Mouse (Mus musculus) gastrocnemius, postnatal 36 days (tissue): Measurements from ENCODE around the gene Atp8a2. TPM values are rescaled to one million over a fixed set of nuclear protein-coding genes. Genes with fewer than 3 reads are reported as not detected.

Source experiments
- DNase-seq, 2 experiments: peaks; one replicate each; pipeline ENCODE4 v3.0.0; 2022
- intact Hi-C: fragments of 180-260 bp; cut with DNase I; formaldehyde crosslinking; loops from one replicate; pipeline ENCODE4 v1.15.1; 2025
- total RNA-seq, 2 experiments: library from RNA; stranded (reverse); gene quantifications; 2 replicates each; pipeline ENCODE4 v1.2.3; 2021

Atp8a2 gene
- total RNA-seq, 2 experiments from 2014 or later: 0.61 to 1.0 TPM

GRCm38 (mm10) chr14:59685343-59685742, 511.6 kb downstream of the Atp8a2 start:
- intact Hi-C loops: no loop called here

DNA sequence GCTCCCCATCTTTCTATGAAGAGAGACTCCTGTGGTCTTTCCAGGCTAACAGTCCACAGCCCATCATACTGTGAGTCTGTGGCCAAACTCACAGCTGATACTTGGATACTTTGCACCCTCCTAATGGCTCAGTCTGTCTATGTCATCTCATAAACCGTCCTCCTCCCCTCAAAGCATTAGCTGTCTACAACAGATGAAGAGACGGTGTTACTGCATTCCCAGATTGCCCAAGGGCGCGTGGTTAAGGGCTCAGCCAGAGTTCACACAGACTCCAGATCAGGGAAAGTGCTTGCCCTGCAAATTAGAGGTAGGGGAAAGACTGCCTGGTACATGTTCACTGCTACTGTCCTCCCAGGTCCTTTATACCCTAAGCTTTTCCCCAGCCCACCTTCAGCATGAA, 515.1 kb downstream of the Atp8a2 start:
- intact Hi-C loops: loop anchor here (5.0 kb wide), 1 partner anchor 35 kb away; no protein-coding TSS in a partner anchor
- DNase-seq: no peak

More at GRCm38 (mm10) chr14:59685343-59685742, 511.6 kb downstream of the Atp8a2 start:
- DNase-seq: no peak

- intact Hi-C loops: loop anchor here (5.0 kb wide), 1 partner anchor 50 kb away; the partner anchor contains the start of gene Shisa2
- peak in 1 of 2 experiments; percentile 42 for DNase-seq
Observed at GRCm38 (mm10) chr14:59677598-59678003, 519.4 kb downstream of the Atp8a2 start.

DNA sequence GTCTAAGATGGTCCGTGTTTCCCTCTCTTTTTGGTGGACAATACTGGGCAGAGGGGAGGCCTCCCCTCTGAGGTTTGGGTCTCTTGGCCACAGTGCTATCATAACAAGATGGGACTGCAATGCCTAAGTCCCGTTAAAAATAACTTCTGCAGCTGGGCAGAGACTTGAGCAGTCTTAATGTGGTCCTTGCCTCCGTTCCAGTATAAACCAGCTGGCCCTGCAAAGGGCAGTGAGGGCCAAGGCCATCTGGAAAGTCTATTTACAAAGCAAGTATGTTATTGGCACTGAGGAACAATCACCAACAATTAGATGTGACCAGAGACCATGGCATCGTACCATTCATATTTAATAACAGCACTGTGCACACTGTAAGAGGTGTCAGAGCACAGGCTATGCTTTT, 521.6 kb downstream of the Atp8a2 start:
- DNase-seq: no peak
- intact Hi-C loops: loop anchor here (5.0 kb wide), 1 partner anchor 48 kb away; the partner anchor contains the start of gene Shisa2

DNA sequence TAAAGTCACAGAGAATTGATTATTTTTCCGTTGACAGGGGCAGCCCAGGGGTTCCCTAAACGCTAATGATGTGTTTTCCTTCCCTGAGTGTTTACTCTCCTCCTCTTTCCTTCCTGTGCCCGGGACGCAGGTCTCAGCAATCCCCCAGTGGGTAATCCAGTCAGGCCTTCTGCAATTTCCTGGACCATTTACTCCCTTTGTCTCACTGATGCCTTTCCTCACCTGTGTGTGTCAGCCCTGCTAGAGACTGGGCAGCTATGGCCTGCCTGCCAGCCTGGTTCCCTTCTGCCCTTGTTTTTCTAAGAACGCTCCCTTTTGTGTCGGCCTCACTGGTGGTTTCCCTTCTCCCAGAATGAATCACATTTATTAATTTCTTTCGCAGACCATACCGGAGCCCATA, 522.4 kb downstream of the Atp8a2 start:
- intact Hi-C loops: no loop called here
- no peak for DNase-seq

- no peak for DNase-seq
- intact Hi-C loops: no loop called here
Observed at GRCm38 (mm10) chr14:59672893-59673515, 524.0 kb downstream of the Atp8a2 start.

GRCm38 (mm10) chr14:59657098-59657497, 539.9 kb downstream of the Atp8a2 start:
- DNase-seq: no peak
- intact Hi-C loops: no loop called here

- intact Hi-C loops: no loop called here
- DNase-seq: no peak
Observed at GRCm38 (mm10) chr14:59656591-59656990, 540.4 kb downstream of the Atp8a2 start.

DNA sequence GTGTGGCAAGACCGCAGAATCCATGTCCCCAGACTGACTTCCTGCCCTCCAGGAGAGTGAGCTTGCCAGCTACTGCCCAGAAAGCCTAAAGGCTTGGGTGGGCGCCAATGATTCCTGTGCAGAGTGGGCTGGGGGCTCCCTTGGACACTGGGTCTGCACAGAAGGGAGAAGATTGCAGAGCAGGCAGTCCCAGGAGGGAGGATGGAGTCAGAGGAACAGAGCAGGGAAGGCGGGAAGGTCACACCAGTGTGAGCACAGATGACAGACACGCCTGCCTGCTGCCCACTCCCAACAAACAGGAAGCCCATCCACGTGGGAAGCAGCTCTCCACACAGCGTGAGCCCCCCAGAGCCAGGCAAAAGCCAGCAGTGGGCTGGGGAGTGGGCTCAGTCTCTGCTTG, 547.6 kb downstream of the Atp8a2 start:
- DNase-seq: no peak
- intact Hi-C loops: no loop called here

DNA sequence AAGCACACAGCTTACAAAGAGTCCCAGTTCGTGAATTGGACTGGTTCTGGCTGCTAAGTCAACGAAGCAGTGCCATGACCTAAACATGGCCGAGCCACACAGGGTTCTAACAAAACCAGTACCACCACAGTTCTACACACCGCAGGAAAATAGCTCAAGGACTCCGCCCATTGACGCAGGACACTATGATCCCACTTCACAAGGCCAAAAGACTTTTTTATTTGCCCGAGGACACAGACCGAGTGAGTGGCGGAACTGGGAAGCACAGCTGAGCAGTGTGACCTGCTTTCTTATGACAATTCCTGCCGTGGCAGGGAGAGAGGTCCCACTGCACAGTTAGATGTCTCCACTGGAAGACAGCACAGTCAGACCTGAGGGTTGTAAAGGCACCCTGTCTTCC, 548.4 kb downstream of the Atp8a2 start:
- DNase-seq: no peak
- intact Hi-C loops: no loop called here

- DNase-seq: no peak
- intact Hi-C loops: no loop called here
Observed at GRCm38 (mm10) chr14:59646826-59647697, 549.9 kb downstream of the Atp8a2 start.

GRCm38 (mm10) chr14:59644896-59645295, 552.1 kb downstream of the Atp8a2 start:
- intact Hi-C loops: no loop called here
- no peak for DNase-seq

DNA sequence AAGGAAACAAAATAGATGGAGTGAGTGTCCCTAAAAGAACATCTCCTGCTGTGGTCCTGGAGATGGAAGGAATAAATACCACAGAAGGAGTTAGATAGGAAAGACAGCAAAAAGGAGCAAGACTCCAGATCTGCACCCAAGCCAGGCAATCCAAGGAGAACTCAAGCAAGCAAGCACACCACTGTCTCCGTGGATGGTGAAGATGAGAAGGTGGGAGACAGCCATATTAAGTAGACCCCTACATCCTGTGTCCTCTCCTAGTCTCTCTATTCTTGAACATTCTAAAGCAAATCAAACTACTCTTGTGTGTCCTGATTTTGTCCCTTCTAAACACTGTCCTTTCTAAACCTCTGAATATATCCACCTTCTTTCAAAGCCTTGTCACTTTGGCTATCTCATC, 552.8 kb downstream of the Atp8a2 start:
- intact Hi-C loops: no loop called here
- DNase-seq: no peak

DNA sequence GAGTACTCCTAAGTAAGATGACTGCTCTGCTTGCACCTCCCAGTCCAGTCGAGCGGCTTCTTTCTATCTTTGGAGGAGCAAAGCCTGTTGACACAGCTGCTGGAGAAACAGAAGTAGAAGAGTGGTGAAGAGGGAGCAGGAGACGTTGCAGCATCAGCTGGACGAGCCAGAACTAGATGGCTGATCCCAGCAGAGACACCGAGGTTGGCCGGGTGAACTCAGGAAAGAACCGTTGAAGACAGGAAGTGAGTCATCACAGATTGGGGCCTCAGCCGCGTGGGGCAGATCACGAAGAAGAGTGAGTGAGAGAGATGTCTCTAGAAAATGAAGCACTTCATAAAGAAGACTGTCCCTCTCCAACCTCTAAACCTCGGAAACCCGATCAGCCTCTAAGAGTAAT, 553.4 kb downstream of the Atp8a2 start:
- intact Hi-C loops: no loop called here
- DNase-seq: no peak

GRCm38 (mm10) chr14:59641856-59642255, 555.1 kb downstream of the Atp8a2 start:
- intact Hi-C loops: no loop called here
- no peak for DNase-seq

DNA sequence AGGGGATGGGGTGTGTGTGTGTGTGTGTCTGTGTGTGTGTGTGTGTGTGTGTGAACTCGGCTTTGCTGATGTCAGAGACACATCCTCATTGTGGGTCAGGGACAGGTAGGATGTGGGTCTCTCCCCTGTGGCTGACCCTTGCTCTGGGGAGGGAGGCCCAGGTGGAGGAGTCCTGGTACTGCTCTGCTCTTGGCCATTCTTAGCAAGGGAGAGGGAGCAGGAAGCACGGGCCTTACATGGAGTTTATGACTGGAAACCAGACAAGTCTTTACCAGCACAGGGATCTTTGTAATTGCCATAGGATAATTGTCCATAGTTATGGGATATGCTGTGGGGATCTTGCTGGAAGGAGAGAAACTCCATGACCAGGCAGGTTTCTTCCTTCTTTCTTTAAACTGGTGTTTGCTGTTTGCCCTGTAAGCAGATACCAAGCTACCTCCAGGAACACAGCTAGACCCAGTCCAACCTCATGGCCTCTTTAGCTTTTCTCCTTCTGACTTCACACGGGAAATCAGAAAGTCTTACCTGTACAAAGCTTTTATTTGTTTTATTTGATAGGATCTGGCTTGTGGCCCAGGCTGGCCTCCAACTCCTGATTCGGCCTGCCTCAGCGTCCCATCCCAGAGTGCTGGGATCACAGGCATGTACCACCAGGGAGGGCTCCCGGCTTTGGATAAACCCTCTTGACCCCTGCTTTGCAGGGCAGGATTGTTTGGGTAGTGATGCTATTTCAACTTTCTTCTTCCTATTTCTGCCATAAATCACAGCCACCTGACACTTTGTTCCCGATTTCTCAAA, 557.9 kb downstream of the Atp8a2 start:
- intact Hi-C loops: no loop called here
- no peak for DNase-seq

DNA sequence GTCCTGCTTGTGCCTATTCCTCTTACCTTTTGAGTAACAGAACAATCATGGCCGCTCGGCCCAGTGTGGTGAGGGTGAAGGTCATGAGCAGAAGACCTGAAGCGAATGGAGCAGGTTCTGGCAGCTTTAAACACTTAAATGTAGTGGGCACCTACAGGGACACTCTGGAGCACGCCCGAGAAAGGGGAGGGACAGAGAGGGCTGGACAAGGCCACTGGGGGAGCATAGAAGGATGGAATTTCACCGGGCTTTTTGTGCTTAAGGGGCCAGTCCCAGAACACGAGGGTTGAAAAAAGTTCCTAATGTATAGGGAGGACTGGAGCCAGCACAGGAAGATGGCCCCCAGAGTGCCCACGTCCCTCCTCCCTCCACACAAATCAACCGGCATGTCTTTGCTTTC, 563.0 kb downstream of the Atp8a2 start:
- intact Hi-C loops: no loop called here

DNA sequence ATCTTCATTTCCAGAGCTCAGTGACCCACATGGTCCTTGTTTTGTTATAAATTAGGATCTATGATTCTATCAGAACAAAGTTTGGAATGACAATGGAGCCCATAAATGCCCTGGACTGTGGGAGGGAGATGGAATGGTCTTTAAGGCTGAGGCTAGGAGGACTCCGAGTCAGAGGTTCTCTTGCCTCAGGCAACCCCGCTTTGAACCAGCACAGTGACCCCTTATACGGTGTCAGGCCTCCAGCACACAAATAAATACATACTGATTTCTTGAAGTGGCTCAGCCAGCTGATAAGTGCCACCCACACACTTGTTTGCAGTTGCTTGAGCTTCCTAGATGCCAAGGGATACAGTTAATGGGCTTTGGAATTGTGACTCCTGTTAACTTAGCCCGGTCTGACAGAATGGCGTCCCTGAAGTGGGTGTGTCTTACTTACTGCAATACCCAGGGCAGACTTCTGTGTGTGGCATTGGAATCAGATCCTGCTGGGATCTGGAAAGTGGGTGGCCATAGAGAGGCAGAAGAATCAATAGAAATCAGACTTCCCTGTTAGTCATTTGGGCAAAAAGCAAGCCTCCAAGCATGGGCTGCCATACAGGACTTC, 563.6 kb downstream of the Atp8a2 start:
- DNase-seq: no peak

More for the DNA sequence above, 563.0 kb downstream of the Atp8a2 start:
- no peak for DNase-seq

GRCm38 (mm10) chr14:59632067-59632466, 564.9 kb downstream of the Atp8a2 start:
- DNase-seq: no peak
- intact Hi-C loops: no loop called here

More for the DNA sequence above, 563.6 kb downstream of the Atp8a2 start:
- intact Hi-C loops: no loop called here

- intact Hi-C loops: no loop called here
- no peak for DNase-seq
Observed at GRCm38 (mm10) chr14:59630096-59630495, 566.9 kb downstream of the Atp8a2 start.
